Mouse (Mus musculus) gastrocnemius, postnatal 4 days (tissue): ENCODE measurements around the gene Hk1. TPM values are rescaled to one million over a fixed set of nuclear protein-coding genes. Genes with fewer than 3 reads are reported as not detected.

Experiments used
- DNase-seq, 2 experiments: peaks; one replicate each; pipeline ENCODE4 v3.0.0; 2021 to 2022; ENCODE audit warnings: low spot score in 2 of 2, mixed read lengths in 2 of 2
- total RNA-seq, 2 experiments: library from RNA; stranded (reverse); gene quantifications; 2 replicates each; pipeline ENCODE4 v1.2.3; 2021

Hk1 gene
- total RNA-seq, 2 experiments from 2014 or later = 26.1 to 27.2 TPM

DNA sequence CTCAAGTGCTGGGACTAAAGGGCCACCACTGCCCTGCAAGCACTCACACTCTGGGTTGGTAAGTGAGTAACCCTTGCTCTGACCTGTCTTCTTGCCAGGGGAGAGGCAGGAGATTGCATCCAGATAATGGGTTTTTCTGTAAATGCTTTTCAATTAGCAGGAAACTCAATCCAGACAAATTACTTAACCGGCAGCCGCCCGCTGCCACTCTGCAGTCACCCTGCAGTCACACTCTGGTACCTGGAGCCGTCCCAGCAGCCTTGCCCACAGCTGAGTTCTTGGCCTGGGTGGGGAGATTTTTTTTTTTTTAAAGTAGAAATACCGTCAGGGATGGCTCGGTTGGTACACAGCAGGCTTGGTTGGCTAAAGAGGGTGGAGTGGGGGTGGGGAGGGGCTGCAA, 151.6 kb downstream of the Hk1 start:
- DNase-seq = no peak

DNA sequence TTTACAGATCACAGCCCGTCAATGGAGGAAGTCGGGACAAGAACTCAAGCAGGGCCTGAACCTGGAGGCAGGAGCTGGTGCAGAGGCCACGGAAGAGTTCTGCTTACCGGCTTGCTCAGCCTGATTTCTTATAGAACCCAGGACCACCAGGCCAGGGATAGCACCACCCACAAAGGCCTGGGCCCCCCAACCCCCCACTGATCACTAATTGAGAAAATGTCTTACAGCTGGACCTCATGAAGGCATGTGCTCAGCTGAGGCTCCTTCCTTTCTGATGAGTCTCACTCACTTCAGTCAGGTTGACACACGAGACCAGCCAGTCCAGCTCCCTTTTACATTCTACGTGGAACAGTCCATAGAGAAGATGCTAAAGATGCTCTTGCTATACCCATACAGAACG, 153.9 kb downstream of the Hk1 start:
- DNase-seq = no peak

DNA sequence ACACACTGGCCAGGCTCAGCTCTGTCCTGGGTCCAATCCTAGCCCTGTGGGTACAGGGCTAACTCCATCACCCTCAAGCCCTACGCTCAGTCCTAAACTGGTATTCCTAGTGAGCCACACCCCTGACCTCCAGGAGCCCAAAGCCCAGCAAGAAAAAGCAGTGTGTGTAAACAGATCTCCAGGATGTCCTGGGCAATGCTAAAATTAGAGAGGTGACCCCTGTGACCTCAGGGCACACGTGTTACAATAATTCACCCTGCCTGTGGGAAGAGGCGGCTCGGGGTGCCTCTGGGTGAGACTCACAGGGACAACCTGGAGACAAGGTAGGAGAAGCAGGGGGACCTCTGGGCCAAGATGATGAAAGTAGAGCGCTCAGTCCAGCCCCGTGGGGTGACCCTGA, 155.5 kb downstream of the Hk1 start:
- no peak for DNase-seq

DNA sequence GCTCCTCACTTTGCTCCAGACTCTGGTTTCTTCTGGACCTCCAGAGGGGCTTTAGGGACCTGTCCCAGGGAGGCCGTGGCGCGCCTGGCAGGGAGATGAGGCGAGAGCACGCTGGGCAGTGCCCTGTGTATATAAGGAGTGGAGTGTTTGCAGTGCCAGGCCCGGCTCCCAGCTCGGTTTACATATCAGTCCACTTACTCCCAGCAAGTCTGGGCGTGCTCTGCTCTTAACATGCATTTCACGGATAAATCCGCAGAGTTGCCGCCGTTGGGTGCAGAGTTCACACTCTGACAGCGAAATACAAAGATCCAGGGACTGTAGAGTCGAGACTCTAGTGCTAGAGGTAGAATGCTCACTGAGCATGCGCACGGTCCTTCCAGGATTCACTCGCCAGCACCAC, 156.9 kb downstream of the Hk1 start:
- no peak for DNase-seq

DNA sequence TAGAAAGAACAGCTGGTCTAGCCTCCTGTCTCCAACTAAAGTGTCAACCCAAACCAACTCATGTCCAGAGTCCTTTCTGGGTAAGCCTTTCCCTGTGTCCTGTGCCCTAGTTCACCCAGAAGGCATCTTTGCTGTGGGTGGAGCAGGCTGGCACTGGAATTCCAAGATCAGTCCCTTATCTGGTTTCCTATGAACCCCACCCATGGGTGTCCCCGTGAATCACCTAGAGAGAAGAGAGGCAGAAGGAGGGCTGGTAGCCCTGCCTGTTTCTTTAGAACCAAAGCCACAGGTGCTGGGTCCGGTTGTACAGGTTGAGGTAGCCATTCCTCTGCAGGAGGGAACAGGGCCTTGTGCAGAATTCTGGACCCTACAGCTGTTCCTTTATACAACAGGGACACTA, 158.1 kb downstream of the Hk1 start:
- no peak for DNase-seq

DNA sequence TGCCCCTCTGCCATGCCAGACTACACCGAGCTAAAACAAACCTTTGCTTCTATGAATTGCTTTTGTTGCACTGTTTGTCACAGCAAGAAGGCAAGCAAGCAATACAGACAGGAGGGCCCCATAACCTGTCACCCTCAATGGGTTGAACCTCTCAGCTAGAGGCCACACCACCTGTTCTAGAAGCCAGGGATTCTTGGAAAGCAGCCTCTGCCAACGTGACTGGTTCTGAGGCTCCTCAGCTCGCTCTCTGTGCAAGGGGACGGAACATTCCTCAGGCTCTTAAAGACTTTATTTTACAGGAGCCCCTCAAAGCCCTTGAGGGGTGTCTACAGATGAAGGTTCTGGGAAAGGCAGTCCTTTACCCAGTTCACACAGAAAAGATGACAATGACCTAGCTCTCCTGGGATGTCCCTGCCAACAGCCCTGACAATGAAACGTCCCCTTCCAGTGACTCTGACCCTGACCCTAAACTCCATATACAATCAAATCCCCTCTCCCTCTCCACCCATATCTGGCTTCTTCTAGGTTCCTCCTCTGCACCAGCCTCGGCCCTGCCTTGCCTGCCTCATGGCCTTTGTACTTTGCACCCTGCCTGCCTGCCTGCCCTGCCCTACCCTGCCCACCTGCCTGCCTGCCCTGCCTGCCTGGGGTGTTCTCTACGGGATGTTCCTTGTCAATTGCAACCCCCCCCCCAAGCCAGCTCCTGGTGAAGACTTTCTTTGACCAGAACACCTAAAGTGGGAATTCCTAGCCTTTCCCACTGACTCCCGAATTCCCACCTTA, 158.8 kb downstream of the Hk1 start:
- DNase-seq = no peak

Other genes starting within 250 kb of the Hk1 start
- not detected for gene Neurog3, start 246.8 kb downstream of the Hk1 start, total RNA-seq
- gene Fam241b, start 236.0 kb downstream of the Hk1 start, total RNA-seq = under 1 TPM; 0.23 to 0.47 TPM
- gene Tspan15, start 148.7 kb downstream of the Hk1 start, total RNA-seq = 10 to 100 TPM; 25.5 to 30.8 TPM
- not detected for gene Tacr2, start 127.5 kb downstream of the Hk1 start, total RNA-seq
- under 1 TPM; 0.62 to 0.71 TPM for gene Hkdc1, start 42.6 kb upstream of the Hk1 start, total RNA-seq
- under 1 TPM; 0.29 to 0.39 TPM for gene 4930507D05Rik, start 69.6 kb upstream of the Hk1 start, total RNA-seq
- 10 to 100 TPM; 22.2 to 25.2 TPM for gene Supv3l1, start 69.8 kb upstream of the Hk1 start, total RNA-seq
- 10 to 100 TPM; 30.4 to 32.8 TPM for gene Vps26a, start 106.9 kb upstream of the Hk1 start, total RNA-seq
- gene Srgn, start 147.5 kb upstream of the Hk1 start, total RNA-seq = 10 to 100 TPM; 16.2 to 16.7 TPM
- 10 to 100 TPM; 29.4 to 31.0 TPM for gene Kif1bp, start 198.5 kb upstream of the Hk1 start, total RNA-seq
- gene Ddx21, start 222.4 kb upstream of the Hk1 start, total RNA-seq = 10 to 100 TPM; 34.9 to 41.2 TPM